Mouse (Mus musculus) embryo, embryonic 9.5 days (tissue): ENCODE results near the gene Aifm2.

Experiments
- DNase-seq: peaks from one replicate; pipeline ENCODE4 v3.0.0-alpha.2; 2017; ENCODE audit errors: extremely low spot score

Gene Aifm2

GRCm38 (mm10) chr10:61714771-61715461, at the start of gene Aifm2:
TSS of gene Aifm2 (plus strand) at chr10:61715263.
- peak; percentile 81 for DNase-seq

- no peak for DNase-seq
These were observed 49.4 kb upstream of the Aifm2 start for GRCm38 (mm10) chr10:61665651-61666050.

GRCm38 (mm10) chr10:61669289-61669688, 45.8 kb upstream of the Aifm2 start:
- DNase-seq = no peak

DNA sequence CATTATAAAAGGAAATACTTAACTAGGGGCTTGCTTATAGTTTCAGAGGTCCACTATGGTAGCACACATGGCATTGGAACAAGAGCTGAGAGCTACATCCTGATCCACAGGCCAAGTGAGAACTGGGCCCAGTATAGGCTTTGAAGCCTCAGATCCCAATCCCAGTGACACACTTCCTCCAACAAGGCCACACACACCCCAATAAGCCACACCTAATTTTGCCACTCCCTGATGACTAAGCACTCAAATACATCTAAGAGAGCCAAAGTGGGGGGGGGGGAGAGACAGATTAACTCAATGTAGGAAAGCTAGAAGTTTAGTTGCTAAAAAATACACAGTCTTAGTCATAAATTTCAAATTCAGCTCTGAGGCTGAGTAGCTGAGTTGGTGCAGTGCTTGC, 45.2 kb upstream of the Aifm2 start:
- DNase-seq = no peak

DNA sequence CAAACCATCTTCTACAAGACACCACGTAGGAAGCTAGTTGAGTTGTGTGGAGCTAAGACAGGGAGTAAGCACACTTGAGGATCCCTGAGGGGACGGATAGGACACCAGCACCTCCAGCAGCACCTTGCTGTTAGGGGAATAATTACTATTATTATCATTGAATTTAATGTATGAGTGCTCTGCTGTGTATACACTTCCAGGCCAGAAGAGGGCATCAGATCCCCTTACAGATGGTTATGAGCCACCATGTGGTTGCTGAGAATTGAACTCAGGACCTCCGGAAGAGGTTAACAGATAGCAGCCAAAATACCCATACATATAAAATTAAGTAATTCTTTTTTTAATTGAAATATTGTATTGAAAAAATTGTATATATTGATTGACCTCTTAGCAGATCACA, 44.3 kb upstream of the Aifm2 start:
- DNase-seq = no peak

DNA sequence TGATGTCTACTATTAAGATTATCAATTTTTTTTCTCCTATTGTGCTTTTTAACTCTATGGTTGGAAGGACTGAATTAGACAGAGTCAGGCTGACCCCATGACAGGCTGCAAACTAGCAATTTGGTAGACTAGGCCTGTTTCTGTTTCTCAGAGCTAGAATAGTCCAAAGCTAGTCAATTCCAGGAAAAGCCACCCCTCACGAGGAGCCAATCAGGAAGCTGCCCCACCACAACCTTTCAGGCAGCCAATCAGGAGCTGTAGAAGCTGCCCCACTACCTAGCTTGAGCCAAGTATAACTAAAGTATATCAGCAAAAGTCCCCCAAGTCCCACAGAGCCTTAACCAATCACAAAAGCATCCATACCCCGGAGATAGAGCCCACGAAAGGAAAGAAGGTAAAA, 39.1 kb upstream of the Aifm2 start:
- no peak for DNase-seq

GRCm38 (mm10) chr10:61679545-61679944, 35.5 kb upstream of the Aifm2 start:
- DNase-seq = no peak

- DNase-seq = peak; percentile 98
These were observed 34.8 kb upstream of the Aifm2 start, which contains the start of gene Sar1a for GRCm38 (mm10) chr10:61680015-61680913. TSS of gene Sar1a (plus strand) at chr10:61680299.

DNA sequence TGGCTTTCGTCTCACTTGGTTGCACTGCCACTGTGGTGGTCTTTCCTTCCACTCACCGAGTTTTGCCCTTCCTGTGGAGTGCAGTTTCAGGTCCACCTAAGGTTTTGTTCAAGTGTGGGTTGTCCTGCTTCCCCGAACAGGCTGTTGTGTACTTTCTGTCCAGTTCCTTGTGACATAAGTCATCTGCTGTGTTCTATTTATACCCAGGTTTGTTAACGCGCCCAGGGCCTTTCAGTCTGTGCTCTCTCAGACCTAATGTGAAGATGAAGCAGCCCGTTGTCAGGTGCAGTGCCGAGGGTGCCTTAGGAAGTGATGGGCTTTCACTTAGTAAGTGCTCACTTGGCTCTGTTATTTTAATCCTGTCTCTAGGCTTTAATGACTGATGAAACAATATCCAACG, 25.7 kb upstream of the Aifm2 start:
- DNase-seq = no peak

GRCm38 (mm10) chr10:61693563-61693962, 21.5 kb upstream of the Aifm2 start:
- DNase-seq = no peak

DNA sequence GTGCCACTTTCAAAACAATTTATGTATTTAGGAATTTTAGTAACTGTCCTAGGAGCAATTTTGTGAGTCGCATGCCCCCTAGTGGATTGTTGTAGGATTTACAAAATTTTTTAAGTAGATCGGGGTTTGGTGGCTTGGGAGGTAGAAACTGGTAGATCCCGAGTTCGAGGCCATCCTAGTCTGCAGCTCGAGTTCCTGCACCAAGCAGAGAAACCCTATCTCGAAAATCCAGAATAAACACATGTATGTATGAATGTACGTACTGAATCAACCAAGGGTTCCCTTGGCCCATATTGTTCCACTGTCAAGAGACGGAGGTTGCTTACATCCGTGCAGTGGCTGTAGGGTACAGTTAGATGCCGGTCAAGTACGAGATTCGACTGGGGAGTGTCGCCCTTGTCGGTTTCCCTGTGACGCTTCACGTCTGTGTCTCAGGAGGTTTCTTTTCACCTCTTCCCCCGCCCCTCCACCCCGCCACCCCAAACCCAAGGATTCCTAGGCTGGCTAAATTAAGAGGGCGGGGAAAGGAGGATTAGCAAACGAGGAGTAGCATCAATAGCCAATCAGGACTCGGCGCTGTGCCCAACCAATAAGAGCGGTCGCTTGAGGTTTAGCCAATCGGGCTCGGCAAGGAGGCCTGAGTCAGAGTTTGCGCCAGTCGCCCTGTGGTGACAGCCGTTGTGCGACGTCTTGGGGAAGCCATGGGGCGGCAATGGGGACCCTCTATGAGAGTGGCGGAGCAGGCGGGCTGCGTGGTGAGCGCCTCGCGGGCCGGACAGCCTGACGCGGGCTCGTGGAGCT, 20.0 kb upstream of the Aifm2 start, which contains the start of gene Tysnd1:
Gene Tysnd1, plus strand, starts transcription at position 645 of the 801 bp plus-strand sequence.
- peak; percentile 92 for DNase-seq

DNA sequence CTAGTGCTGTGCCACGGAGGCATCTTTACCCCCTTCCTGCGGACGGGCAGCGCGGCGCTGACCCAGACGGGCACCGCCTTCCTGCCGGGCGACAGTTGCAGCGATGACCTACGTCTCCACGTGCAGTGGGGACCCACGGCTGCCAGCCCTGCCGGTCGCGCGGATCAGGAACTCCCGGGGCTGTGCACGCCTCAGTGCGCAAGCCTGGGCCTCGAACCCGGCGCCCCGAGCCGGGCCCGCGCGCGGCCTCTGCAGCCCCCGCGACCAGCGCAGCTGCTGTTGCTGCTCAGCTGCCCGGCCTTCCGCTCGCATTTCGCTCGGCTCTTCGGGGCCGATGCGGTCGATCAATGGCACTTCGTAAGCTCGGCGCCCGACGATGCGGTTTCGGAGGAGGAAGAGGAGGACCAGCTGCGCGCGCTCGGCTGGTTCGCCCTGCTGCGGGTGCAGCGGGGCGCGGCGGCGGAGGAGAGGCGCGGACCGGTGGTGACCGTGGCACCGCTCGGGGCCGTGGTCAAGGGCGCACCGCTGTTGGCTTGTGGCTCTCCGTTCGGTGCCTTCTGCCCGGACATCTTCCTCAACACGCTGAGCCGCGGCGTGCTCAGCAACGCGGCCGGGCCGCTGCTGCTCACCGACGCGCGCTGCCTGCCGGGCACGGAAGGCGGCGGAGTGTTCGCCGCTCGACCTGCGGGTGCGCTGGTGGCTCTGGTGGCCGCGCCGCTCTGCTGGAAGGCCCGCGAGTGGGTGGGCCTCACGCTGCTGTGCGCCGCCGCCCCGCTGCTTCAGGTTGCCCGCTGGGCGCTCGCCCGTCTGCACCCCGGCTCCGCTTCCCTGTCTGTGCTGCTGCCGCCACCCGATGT, 19.1 kb upstream of the Aifm2 start:
- peak; percentile 28 for DNase-seq

DNA sequence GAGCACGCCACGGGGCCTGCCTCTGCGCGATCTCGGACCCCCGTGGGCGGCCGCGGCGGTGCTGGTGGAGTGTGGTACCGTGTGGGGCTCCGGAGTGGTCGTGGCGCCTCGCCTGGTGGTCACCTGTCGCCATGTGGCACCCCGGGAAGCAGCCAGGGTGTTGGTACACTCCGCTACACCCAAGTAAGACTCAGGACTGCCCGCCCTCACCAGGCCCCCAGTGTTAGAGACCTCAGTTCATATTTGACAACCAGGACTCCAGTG, 18.6 kb upstream of the Aifm2 start:
- DNase-seq = no peak

- no peak for DNase-seq
These were observed 18.0 kb upstream of the Aifm2 start for GRCm38 (mm10) chr10:61697028-61697427.

DNA sequence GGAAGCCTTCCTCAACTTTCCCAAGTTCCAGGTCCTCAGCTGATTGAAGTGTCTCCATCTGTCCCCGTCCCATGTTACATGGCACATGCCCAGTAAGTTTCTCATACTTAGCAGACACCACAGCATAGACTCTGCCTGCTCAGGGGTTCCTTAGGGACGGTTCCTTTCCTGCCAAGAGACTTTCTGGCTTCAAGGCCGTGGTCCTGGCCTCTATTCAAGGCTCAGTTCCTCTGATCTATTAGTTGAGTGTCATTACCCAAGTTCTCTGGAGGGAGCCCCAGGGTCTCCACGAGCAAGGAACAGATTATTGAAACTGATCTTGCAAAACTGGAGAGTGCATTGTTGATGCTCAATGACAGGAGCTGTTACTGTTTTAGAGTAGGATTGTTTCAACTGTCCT, 10.4 kb upstream of the Aifm2 start:
- no peak for DNase-seq

- no peak for DNase-seq
These were observed 8.4 kb upstream of the Aifm2 start for GRCm38 (mm10) chr10:61706412-61707375.

DNA sequence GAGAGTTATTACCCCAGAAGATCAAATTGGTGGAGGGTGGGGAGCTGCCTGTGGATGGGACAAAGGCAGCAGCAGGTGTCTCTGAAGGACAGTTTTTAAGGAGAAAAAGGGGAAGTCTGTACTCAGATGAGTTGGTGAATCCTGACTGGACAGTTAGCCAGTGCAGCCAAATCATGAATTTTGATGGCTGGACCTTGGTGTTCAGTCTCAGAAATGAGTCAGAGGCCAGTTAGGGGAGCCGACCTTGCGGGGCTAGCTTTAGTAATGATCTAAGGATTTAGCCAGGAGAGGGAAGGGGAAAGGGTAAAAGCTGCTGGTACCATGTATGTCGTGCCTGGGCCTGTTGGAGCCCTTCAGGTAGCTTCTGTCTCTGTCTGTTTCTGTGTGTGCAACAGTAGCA, 1.5 kb upstream of the Aifm2 start:
- no peak for DNase-seq

GRCm38 (mm10) chr10:61714146-61714545, 917 bp upstream of the Aifm2 start:
- DNase-seq = no peak

DNA sequence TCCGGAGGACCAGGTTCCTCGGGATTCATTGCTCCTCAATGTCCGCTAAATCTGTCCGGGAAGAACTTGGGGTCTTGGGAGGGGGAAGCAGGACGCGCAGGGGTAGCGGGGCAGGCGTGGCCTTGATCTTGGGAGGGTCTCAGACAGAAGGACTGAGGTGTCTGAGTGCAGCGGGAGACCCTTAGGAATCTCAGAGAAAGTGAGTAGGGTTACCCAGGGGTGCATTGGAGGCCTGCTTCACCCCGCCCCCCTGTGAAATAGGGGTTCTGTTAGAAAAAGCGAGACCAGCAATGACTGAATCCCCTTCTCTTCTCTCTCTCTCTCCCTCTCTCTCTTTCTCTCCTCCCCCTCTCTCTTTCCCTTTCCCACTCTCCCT, 387 bp downstream of the Aifm2 start:
- no peak for DNase-seq
